Mouse (Mus musculus) bone marrow macrophage, adult 2 months (primary cell): ENCODE measurements around the gene Palb2. TPM values are rescaled to one million over a fixed set of nuclear protein-coding genes. Genes with fewer than 3 reads are reported as not detected.
A peak's percentile ranks its signal among the peaks of the same experiment; 100 is the strongest.
"Not testable (repeated sequence)": the region's sequence is repeated elsewhere in the genome, so short reads cannot be mapped to it uniquely, and the experiment has no call there.

ENCODE experiments used
- H3K27ac ChIP-seq: 2 replicates; pipeline ENCODE4 v1.5.1; 2012; ENCODE audit warnings: low read depth, low read length; ENCODE audit not compliant: insufficient read depth
- H3K4me1 ChIP-seq: 2 replicates; pipeline ENCODE4 v1.6.1; 2012; ENCODE audit warnings: low read length; ENCODE audit not compliant: control insufficient read depth, insufficient read depth
- H3K4me3 ChIP-seq: 2 replicates; pipeline ENCODE4 v1.5.1; 2012; ENCODE audit warnings: mild to moderate bottlenecking, low read length, moderate library complexity; ENCODE audit not compliant: insufficient read depth
- CTCF ChIP-seq: IDR thresholded peaks from 2 replicates; pipeline ENCODE4 v1.5.1; 2012; ENCODE audit warnings: low read depth, mild to moderate bottlenecking, low read length, moderate library complexity
- POLR2A ChIP-seq: IDR thresholded peaks from 2 replicates; pipeline ENCODE4 v1.6.1; 2012; ENCODE audit warnings: mild to moderate bottlenecking, low read depth, low read length, borderline replicate concordance
- polyA plus RNA-seq: library from polyadenylated mRNA; stranded (reverse); fragments of >200 nt; gene quantifications from 2 replicates; pipeline ENCODE4 v1.2.4, GENCODE M21; 2012; ENCODE audit not compliant: missing spikeins, insufficient read depth, insufficient read length

The Palb2 gene
- polyA plus RNA-seq, 1 experiment, result 12.2 TPM

DNA sequence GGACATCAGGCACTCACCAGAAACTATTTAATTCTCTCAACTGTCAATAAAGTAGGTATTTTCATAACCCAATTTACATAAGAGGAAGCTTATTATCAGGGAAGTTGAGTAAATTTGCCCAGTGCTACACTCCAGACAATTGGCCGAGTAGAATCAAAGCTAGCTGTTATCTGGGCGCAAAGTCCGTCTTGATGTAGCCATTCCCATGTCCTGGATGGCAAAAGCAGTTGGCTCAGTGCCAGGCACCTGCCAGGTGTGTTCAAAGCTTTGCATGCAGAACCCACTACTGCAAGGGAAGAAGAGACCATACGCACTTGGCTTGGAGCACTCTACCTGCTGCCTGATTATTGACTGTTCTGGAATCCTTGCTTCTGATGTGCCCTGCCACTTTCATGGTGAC lies 19.7 kb upstream of the Palb2 start:
- peaks cover 3% of the 10 kb centered on the region for H3K4me1 ChIP-seq
- no peak for TF ChIP-seq CTCF
- no peak for TF ChIP-seq POLR2A
- H3K27ac ChIP-seq, result no peak overlapping the region
- H3K4me3 ChIP-seq, result no peak overlapping the region

DNA sequence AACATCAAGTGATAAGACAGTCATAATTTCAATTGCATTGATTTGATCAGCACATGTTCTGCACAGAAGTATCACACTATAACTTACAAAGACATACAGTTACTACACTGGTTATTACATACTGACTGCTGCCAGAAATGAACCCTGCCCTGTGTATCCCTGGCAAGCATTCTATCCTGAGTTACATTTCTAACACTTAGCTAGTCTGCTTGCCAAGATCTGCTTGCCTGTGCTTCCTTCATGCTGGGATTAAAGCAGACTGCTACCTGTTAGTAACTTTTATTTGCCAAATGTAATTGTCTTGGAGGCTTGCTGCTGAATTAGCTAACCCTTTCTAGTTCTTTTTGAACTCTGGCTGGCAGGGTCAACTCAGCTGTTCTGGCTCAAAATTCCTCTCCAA lies 8.2 kb upstream of the Palb2 start:
- Histone ChIP-seq H3K4me1 (peaks cover 23% of the 10 kb centered on the region), H3K27ac (no peak overlapping the region), H3K4me3 (no peak overlapping the region)
- no peak for TF ChIP-seq CTCF
- no peak for TF ChIP-seq POLR2A

DNA sequence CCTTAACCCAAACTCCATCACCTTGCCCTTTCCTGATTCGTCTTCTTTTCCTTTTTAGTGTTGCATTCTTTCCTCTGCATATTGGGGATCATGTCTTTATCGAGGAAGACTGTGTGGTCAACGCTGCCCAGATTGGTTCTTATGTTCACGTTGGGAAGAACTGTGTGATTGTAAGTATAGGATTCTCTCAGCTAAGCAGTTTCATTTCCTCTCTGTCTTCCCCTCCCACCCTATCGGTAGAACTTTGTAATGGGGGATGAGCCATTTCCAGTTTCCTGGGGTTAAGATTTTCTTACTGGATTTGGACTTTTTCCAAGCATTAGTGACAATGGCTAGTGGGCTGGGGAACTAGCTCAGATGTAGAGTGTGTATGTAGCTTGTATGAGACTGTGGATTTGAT lies 5.4 kb upstream of the Palb2 start:
- TF ChIP-seq CTCF, result no peak
- Histone ChIP-seq H3K4me1 (peaks cover 23% of the 10 kb centered on the region), H3K27ac (peak overlapping the region; percentile 87), H3K4me3 (no peak overlapping the region)

DNA sequence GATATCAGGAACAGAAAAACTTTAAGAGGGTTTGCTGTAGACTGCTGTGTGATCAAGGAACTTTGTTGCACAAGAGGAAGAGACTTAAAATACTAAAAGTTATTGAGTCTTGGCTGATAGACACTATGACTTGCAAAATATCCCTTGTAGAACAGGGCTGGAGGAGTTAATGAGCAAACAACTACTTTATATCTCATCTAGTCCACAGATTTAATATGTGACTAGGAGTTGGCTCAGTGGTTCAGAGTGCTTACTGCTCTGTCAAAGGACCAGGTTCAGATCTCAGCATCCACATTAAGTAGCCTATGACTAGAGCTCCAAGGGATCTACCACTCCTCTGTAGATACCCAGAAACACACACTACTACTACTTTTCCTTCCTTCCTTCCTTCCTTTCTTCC lies 4.3 kb upstream of the Palb2 start:
- Histone ChIP-seq H3K4me1 (peaks cover 23% of the 10 kb centered on the region), H3K27ac (peak overlapping the region; percentile 67), H3K4me3 (no peak overlapping the region)
- TF ChIP-seq CTCF, result no peak
- TF ChIP-seq POLR2A, result no peak

DNA sequence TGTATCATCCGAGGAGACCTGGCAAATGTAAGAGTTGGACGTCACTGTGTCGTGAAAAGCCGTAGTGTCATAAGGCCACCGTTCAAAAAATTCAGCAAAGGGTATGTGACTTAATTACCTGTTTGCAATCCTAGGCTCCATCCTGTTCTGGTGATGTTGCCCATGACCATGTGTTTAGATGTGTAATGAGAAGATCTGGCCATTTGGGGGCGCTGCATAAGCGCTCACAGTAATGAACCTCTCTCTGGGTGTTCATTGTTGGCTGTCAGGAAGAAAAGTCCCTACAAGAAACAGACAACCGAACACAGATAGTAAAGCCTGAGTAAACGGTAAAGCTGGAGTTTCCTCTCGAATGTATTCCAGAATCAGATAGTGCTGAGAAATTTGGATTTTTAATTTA lies 2.3 kb upstream of the Palb2 start:
- Histone ChIP-seq H3K4me3 (no peak overlapping the region), H3K4me1 (peaks cover 27% of the 10 kb centered on the region), H3K27ac (no peak overlapping the region)
- TF ChIP-seq CTCF (no peak), POLR2A (no peak)

DNA sequence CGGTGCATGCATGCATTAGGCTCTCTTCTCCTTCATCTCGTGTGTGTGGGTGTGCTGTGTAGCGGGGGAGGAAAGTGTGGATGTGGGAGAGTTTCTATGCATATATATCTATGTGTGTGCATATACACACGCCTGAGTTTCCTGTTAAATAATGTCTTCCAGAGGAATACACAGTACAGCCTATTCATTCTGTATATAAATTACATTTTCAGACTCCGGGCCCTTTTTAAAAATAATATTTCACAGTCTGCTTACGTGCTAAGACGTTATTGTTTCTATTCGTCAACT lies 497 bp upstream of the Palb2 start:
- TF ChIP-seq CTCF (no peak), POLR2A (no peak)
- Histone ChIP-seq H3K4me3 (peak overlapping the region; percentile 78), H3K4me1 (peaks cover 13% of the 10 kb centered on the region), H3K27ac (peak overlapping the region; percentile 82)

DNA sequence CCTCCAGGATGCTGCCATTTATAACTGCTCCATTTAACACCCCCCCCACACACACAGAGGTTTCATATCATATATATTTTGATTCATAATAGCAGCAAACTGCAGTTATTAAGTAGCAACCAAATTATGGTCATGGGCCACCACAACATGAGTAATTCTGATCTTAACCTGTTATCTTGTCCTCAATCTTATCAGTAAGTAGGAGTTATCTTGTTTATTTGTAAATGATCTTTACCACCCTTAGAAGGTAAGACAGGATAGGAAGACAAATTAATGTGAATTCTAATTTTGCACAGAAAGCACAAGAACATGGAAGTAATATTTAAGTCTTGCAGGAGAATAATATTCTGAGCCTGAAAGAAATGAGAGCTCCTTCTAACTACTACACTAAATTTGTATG lies 951 bp downstream of the Palb2 start:
- TF ChIP-seq POLR2A, result no peak
- TF ChIP-seq CTCF, result no peak
- Histone ChIP-seq H3K4me1 (peaks cover 6% of the 10 kb centered on the region), H3K27ac (no peak overlapping the region), H3K4me3 (no peak overlapping the region)

DNA sequence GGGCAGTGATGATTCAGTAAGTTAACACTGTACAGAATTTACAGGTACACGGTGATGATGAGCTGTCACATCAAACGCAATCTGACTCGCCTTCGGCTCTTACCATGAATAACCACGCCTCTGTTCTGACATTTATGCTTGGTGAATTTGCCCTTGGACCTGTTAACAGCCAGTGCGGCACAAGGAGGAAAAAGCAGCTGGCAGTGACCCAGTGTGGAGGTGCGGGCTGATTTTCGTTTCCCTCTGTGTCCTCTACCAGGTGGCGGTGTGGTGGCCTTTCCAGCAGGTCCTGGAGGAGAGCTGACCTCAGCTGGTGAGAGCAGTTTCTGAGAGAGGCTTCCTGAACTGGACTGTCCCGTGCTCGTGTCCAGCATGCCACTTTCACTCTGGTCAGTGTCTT lies 5.8 kb downstream of the Palb2 start:
- no peak overlapping the region for H3K4me3 ChIP-seq
- TF ChIP-seq CTCF, result no peak
- TF ChIP-seq POLR2A, result no peak
- H3K4me1 ChIP-seq, result peaks cover 4% of the 10 kb centered on the region
- no peak overlapping the region for H3K27ac ChIP-seq

- TF ChIP-seq POLR2A (no peak), CTCF (no peak)
- no peak overlapping the region for H3K27ac ChIP-seq
- no peak overlapping the region for H3K4me3 ChIP-seq
- H3K4me1 ChIP-seq, result no peaks in the 10 kb centered on the region
Measured at GRCm38 (mm10) chr7:122125636-122126035, 7.1 kb downstream of the Palb2 start.

- no peak overlapping the region for H3K27ac ChIP-seq
Measured at GRCm38 (mm10) chr7:122123518-122123917, 9.3 kb downstream of the Palb2 start.

DNA sequence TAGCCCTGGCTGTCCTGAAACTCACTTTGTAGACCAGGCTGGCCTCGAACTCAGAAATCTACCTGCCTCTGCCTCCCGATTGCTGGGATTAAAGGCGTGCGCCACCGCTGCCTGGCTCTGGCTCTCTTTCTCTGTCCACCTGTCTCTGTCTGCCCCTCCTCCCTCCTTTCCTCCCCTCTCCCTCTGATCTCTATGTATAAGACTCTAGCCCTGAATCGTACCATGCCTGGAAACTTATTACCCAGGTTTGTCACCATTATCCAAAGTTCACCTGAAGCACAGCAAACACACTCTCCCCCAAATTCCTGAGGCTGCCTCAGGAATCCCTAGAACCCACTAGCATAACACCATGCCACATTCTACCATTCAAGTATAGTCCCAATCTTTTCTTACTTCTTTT lies 24.6 kb downstream of the Palb2 start:
- Histone ChIP-seq H3K4me1 (no peaks in the 10 kb centered on the region), H3K4me3 (no peak overlapping the region), H3K27ac (no peak overlapping the region)
- no peak for TF ChIP-seq CTCF
- no peak for TF ChIP-seq POLR2A

More at GRCm38 (mm10) chr7:122123518-122123917, 9.3 kb downstream of the Palb2 start:
- no peak overlapping the region for H3K4me3 ChIP-seq
- no peaks in the 10 kb centered on the region for H3K4me1 ChIP-seq
- TF ChIP-seq POLR2A, result no peak
- TF ChIP-seq CTCF, result no peak

DNA sequence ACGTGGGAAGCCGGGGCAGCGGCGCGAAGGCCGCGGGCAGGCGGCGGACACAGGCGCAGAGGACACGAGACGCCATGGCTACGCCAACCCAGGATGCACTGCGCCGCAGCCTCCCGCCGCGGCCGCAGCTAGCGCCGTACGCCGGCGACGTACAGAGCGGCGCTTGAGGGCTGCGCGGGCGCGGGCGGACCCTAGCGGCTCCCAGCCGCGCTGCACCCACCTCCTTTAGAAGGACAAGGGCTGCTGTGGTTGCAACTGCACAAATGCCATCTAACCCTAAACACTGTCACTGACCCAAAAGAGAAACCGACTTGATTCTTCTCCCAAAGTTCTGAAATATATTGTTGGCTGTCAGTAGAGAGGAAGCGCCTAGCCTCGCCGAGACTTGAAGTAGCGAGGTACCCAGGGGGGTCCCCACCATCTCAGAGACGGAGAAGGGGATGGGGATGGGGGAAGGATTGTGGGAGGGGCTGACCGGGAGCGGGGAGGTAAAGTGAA lies 31.0 kb downstream of the Palb2 start, which contains the start of gene Ndufab1:
Gene Ndufab1 (minus strand): TSS at position 140 of the 498 bp plus-strand sequence.
- peak within 1 kb of the TSS; percentile 70 for H3K4me3 ChIP-seq
- TF ChIP-seq POLR2A (no peak), CTCF (no peak)
- peak within 1 kb of the TSS; percentile 37 for H3K27ac ChIP-seq

DNA sequence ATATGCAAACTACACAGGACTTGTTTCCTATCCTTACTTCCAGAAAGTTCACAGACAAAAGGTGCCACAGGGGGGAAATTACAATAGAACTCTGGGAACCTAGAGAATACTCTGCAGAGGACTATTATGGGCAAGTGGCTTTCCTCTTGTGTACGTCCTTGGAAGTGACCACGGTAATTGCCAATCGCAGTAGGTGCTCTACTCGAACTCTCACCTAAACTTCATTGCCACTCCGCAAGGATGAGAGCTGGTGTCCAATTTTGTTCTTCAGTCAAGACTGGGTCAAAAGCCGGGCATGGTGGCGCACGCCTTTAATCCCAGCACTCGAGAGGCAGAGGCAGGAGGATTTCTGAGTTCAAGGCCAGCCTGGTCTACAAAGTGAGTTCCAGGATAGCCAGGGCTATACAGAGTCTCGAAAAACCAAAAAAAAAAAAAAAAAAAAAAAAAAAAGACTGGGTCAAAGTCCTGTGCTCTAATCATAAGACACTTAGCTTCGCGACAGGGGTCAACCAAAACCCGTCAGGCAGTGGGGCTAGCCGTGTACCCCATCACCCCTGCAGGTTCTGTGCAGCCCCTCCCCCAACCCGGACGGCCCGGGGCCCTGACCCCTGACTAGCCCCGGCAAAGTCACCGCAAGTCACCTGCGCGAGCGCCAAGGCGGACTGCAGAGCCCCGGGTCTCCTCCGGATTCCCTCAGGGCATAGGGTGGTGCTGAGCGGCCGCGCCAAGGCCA lies 31.6 kb downstream of the Palb2 start:
- H3K4me3 ChIP-seq, result peak overlapping the region; percentile 70
- H3K4me1 ChIP-seq, result not testable (repeated sequence)
- peak overlapping the region; percentile 37 for H3K27ac ChIP-seq

More for the DNA sequence above, 31.0 kb downstream of the Palb2 start, which contains the start of gene Ndufab1:
- H3K4me1 ChIP-seq, result peaks cover 6% of the 10 kb centered on the region; the same call in 1 of the 2 replicates
